Mouse (Mus musculus) midbrain, postnatal 0 days (tissue): ENCODE results near the gene Exoc8. TPM values are rescaled to one million over a fixed set of nuclear protein-coding genes. Genes with fewer than 3 reads are reported as not detected.

Source experiments
- ATAC-seq: fragments of 200-750 bp; cut with Nextera tagmentation; 2 replicates; pipeline ENCODE4 v1.8.0; 2017; ENCODE audit warnings: moderate number of reproducible peaks, mild to moderate bottlenecking, moderate TSS enrichment, moderate library complexity; ENCODE audit not compliant: low FRiP score
- DNase-seq: peaks from one replicate; pipeline ENCODE4 v3.0.0-alpha.2; 2015; ENCODE audit warnings: low spot score
- H3K27ac ChIP-seq: fragments of 300-500 bp; sonication (generic); 2 replicates; pipeline ENCODE4 v1.5.1; 2014; ENCODE audit warnings: low read depth, mild to moderate bottlenecking, low read length, mixed read lengths
- H3K27me3 ChIP-seq: fragments of 300-500 bp; sonication (generic); 2 replicates; pipeline ENCODE4 v1.6.1; 2014; ENCODE audit warnings: low read length, control low read depth, mixed read lengths; ENCODE audit not compliant: insufficient read depth
- H3K36me3 ChIP-seq: fragments of 300-500 bp; sonication (generic); 2 replicates; pipeline ENCODE4 v1.6.1; 2014; ENCODE audit warnings: low read length, control low read depth, mixed read lengths; ENCODE audit not compliant: insufficient read depth
- H3K4me1 ChIP-seq: fragments of 300-500 bp; sonication (generic); 2 replicates; pipeline ENCODE4 v1.6.1; 2014; ENCODE audit warnings: mild to moderate bottlenecking, control low read depth, antibody characterized with exemption, low read length, mixed read lengths; ENCODE audit not compliant: insufficient read depth
- H3K4me2 ChIP-seq: fragments of 300-500 bp; sonication (generic); 2 replicates; pipeline ENCODE4 v1.6.1; 2014; ENCODE audit warnings: low read depth, mild to moderate bottlenecking, low read length, mixed read lengths; ENCODE audit not compliant: poor library complexity, severe bottlenecking
- H3K4me3 ChIP-seq: fragments of 300-500 bp; sonication (generic); 2 replicates; pipeline ENCODE4 v1.5.1; 2014; ENCODE audit warnings: low read depth, mild to moderate bottlenecking, low read length, moderate library complexity
- H3K9ac ChIP-seq: fragments of 300-500 bp; sonication (generic); replicated peaks from 2 replicates; pipeline ENCODE4 v1.6.1; 2014; ENCODE audit warnings: mild to moderate bottlenecking, low read length, moderate library complexity, mixed read lengths; ENCODE audit not compliant: poor library complexity, severe bottlenecking
- H3K9me3 ChIP-seq: fragments of 300-500 bp; sonication (generic); 2 replicates; pipeline ENCODE4 v1.6.1; 2016; ENCODE audit warnings: low read length, control low read depth
- CTCF ChIP-seq: IDR thresholded peaks from 2 replicates; pipeline ENCODE4 v1.5.1; 2016; ENCODE audit warnings: antibody characterized with exemption, mild to moderate bottlenecking
- WGBS: fragments of 180-500 bp; shearing (Covaris S2); extraction: QIAGEN DNeasy Blood & Tissue Kit; methylation state at CpG from one replicate; pipeline ENCODE4 v1.1.7; 2014; 5-methylcytosine and 5-hydroxymethylcytosine counted together
- polyA plus RNA-seq: library from polyadenylated mRNA; unstranded; fragments of >200 nt; fragmentation: Nextera tagmentation; extraction: Ambion mirVana; gene quantifications from 2 replicates; pipeline ENCODE4 v1.2.1, GENCODE M21; 2015
- total RNA-seq: library from RNA; depleted of rRNA; stranded (reverse); fragments of >200 nt; gene quantifications from 2 replicates; pipeline ENCODE4 v1.2.3, GENCODE M21; 2014

The Exoc8 gene
- total and polyA plus RNA-seq, 2 experiments from 2014 or later, result 10.7 to 34.4 TPM

GRCm38 (mm10) chr8:124872690-124873089, 24.8 kb downstream of the Exoc8 start:
- H3K9me3 ChIP-seq, result no peaks in the 10 kb centered on the region
- no peak overlapping the region for H3K27ac ChIP-seq
- H3K4me2 ChIP-seq, result no peak overlapping the region
- no peaks in the 10 kb centered on the region for H3K4me1 ChIP-seq
- no peak for ATAC-seq
- no peak overlapping the region for H3K9ac ChIP-seq
- peaks cover 54% of the 10 kb centered on the region for H3K36me3 ChIP-seq
- 97% methylated on average over 5 of the region's 5 CpGs for WGBS
- no peak for TF ChIP-seq CTCF
- H3K27me3 ChIP-seq, result no peaks in the 10 kb centered on the region
- no peak overlapping the region for H3K4me3 ChIP-seq
- DNase-seq, result no peak

GRCm38 (mm10) chr8:124872081-124872480, 25.4 kb downstream of the Exoc8 start:
- DNase-seq (no peak), ATAC-seq (no peak)
- Histone ChIP-seq H3K4me3 (no peak overlapping the region), H3K27ac (no peak overlapping the region), H3K9ac (no peak overlapping the region), H3K27me3 (no peaks in the 10 kb centered on the region), H3K9me3 (no peaks in the 10 kb centered on the region), H3K36me3 (peaks cover 53% of the 10 kb centered on the region), H3K4me1 (no peaks in the 10 kb centered on the region), H3K4me2 (no peak overlapping the region)
- WGBS, result 95% methylated on average over 7 of the region's 7 CpGs
- TF ChIP-seq CTCF, result no peak

GRCm38 (mm10) chr8:124871474-124871873, 26.0 kb downstream of the Exoc8 start:
- Histone ChIP-seq H3K9me3 (no peaks in the 10 kb centered on the region), H3K9ac (no peak overlapping the region), H3K4me3 (no peak overlapping the region), H3K36me3 (peaks cover 48% of the 10 kb centered on the region), H3K4me2 (no peak overlapping the region), H3K4me1 (no peaks in the 10 kb centered on the region), H3K27ac (no peak overlapping the region), H3K27me3 (no peaks in the 10 kb centered on the region)
- ATAC-seq (no peak), DNase-seq (no peak)
- no peak for TF ChIP-seq CTCF
- WGBS, result 95% methylated on average over 7 of the region's 7 CpGs

- no peak for DNase-seq
- H3K9ac ChIP-seq, result no peak overlapping the region
- H3K27ac ChIP-seq, result no peak overlapping the region
- H3K4me3 ChIP-seq, result no peak overlapping the region
- no peak overlapping the region for H3K4me2 ChIP-seq
- H3K36me3 ChIP-seq, result peaks cover 38% of the 10 kb centered on the region
- no peaks in the 10 kb centered on the region for H3K9me3 ChIP-seq
- ATAC-seq, result no peak
- H3K4me1 ChIP-seq, result no peaks in the 10 kb centered on the region
- no peaks in the 10 kb centered on the region for H3K27me3 ChIP-seq
- no peak for TF ChIP-seq CTCF
- whole genome bisulfite sequencing, result 90% methylated on average over 6 of the region's 6 CpGs
Measured at GRCm38 (mm10) chr8:124869708-124870107, 27.8 kb downstream of the Exoc8 start.

- Histone ChIP-seq H3K4me2 (no peak overlapping the region), H3K9me3 (no peaks in the 10 kb centered on the region), H3K4me3 (no peak overlapping the region), H3K9ac (no peak overlapping the region), H3K4me1 (peaks cover 4% of the 10 kb centered on the region; the same call in 1 of the 2 replicates), H3K27me3 (no peaks in the 10 kb centered on the region), H3K36me3 (peaks cover 13% of the 10 kb centered on the region), H3K27ac (no peak overlapping the region)
- ATAC-seq, result no peak
- 96% methylated on average over 2 of the region's 2 CpGs for WGBS
- TF ChIP-seq CTCF, result no peak
- DNase-seq, result no peak
Measured at GRCm38 (mm10) chr8:124867126-124867525, 30.4 kb downstream of the Exoc8 start.

- peaks cover 4% of the 10 kb centered on the region; the same call in 1 of the 2 replicates for H3K4me1 ChIP-seq
- H3K9me3 ChIP-seq, result no peaks in the 10 kb centered on the region
- WGBS, result 83% methylated on average over 3 of the region's 3 CpGs
- ATAC-seq (no peak), DNase-seq (no peak)
- H3K36me3 ChIP-seq, result peaks cover 9% of the 10 kb centered on the region; the same call in 1 of the 2 replicates
- no peaks in the 10 kb centered on the region for H3K27me3 ChIP-seq
- no peak overlapping the region for H3K4me3 ChIP-seq
- no peak overlapping the region for H3K9ac ChIP-seq
- TF ChIP-seq CTCF, result no peak
- no peak overlapping the region for H3K27ac ChIP-seq
- H3K4me2 ChIP-seq, result no peak overlapping the region
Measured at GRCm38 (mm10) chr8:124866669-124867068, 30.8 kb downstream of the Exoc8 start.
